Mouse (Mus musculus): Measurements from ENCODE around the gene Dock4. TPM values are rescaled to one million over a fixed set of nuclear protein-coding genes. Genes with fewer than 3 reads are reported as not detected.

The Dock4 gene
- total and polyA plus RNA-seq, 3 experiments, result 0.26 to 0.67 (median 0.38) TPM

DNA sequence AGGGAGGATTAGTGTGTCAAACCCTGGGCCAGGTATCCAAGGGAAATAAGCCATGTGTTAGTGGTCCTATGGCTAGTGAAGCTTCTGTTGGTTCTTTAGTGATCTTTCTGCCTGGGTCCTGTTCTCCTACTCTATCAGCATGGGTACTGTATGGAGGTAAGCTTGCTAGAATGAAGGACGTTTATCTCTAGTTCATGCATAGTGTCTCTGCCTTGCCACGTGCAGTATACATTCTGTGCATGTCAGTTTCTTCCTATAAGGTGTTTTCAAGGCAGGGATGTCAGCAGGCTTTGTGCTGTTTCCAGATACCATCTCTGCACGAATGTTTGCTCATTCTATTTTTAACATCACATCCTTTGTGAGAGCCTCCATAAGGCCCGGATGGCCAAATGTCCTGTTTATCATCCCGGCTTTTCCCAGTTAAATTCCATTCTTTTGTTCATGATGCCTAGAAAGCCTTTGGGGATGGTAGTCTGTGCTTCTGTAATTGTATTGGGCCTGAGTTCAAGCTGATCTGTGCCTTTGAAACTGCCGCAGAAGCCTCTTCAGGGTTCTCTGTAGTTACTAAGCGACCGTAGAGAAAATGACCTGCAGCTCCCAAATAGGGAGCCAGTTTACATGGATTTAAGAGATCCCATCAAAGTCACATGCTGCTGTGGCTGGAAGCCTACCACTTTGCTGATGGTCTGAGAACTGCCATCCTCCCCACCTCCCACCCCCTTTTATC lies 66.1 kb downstream of the Dock4 start:
- dilution Hi-C loops (cut with MboI; ENCODE audit: extremely low pct_ligation_motif_present, extremely low pct_unique_long_range_greater_than_20kb, low sequenced_read_pairs), result no loop called here
- TF ChIP-seq E2F4 (IDR thresholded peaks at IDR 0.05; ENCODE audit: insufficient replicate concordance, low read depth, low read length), result no peak
- TF ChIP-seq ELF1 (IDR thresholded peaks at IDR 0.05; ENCODE audit: low read depth, low read length), result no peak
- no peak for TF ChIP-seq USF1 (IDR thresholded peaks at IDR 0.05; ENCODE audit: low read depth, low read length)
- no peak for TF ChIP-seq KAT2A (IDR thresholded peaks at IDR 0.05; ENCODE audit: insufficient replicate concordance, low read length)
- TF ChIP-seq TCF12 (IDR thresholded peaks at IDR 0.05; ENCODE audit: low read depth, low read length), result no peak
- no peak for TF ChIP-seq MXI1 (IDR thresholded peaks at IDR 0.05; ENCODE audit: low read depth, low read length)
- TF ChIP-seq JUND (conservative IDR thresholded peaks at IDR 0.05; ENCODE audit: low read depth, low read length), result no peak
- no peak for TF ChIP-seq ZC3H11A (IDR thresholded peaks at IDR 0.05; ENCODE audit: low read depth, low read length)
- no peak for TF ChIP-seq CHD2 (IDR thresholded peaks at IDR 0.05; ENCODE audit: low read length)
- TF ChIP-seq EP300 (IDR thresholded peaks at IDR 0.05; ENCODE audit: low read length), result no peak
- no peak for TF ChIP-seq NRF1 (IDR thresholded peaks at IDR 0.05; ENCODE audit: low read depth, low read length)
- no peak for TF ChIP-seq ZKSCAN1 (IDR thresholded peaks at IDR 0.05; ENCODE audit: borderline replicate concordance, low read depth, low read length)
- no peak for TF ChIP-seq MAZ (IDR thresholded peaks at IDR 0.05; ENCODE audit: low read depth, low read length)
- no peak for TF ChIP-seq MAX (IDR thresholded peaks at IDR 0.05; ENCODE audit: low read length)
- no peak for TF ChIP-seq MEF2A (IDR thresholded peaks at IDR 0.05; ENCODE audit: borderline replicate concordance, low read depth, low read length)
- H3K9ac ChIP-seq (ENCODE audit: insufficient read depth, low read depth), result no peak overlapping the region
- H3K27ac ChIP-seq (ENCODE audit: insufficient read depth, low read depth), result no peak overlapping the region
- no peak overlapping the region for H3K4me2 ChIP-seq (ENCODE audit: insufficient read depth, low read depth, poor library complexity, severe bottlenecking)
- no peaks in the 10 kb centered on the region for H3K36me3 ChIP-seq (replicated peaks in 1 of 2; ENCODE audit: control insufficient read depth in 1 of 2, insufficient read depth in 1 of 2, low read length in 1 of 2)
- DNase-seq (ENCODE audit: extremely low read depth), result no peak
- no peaks in the 10 kb centered on the region for H3K9me3 ChIP-seq (replicated peaks; ENCODE audit: low read length)
- no peaks in the 10 kb centered on the region for H3K79me2 ChIP-seq (replicated peaks; ENCODE audit: control insufficient read depth, extremely low read depth, insufficient read depth, poor library complexity, severe bottlenecking)
- H3K4me1 ChIP-seq (ENCODE audit: control insufficient read depth in 1 of 2, insufficient read depth in 2 of 2), result no peaks in the 10 kb centered on the region
- no peak overlapping the region for H3K4me3 ChIP-seq (replicated peaks in 1 of 3; ENCODE audit: low read depth in 2 of 3, low read length in 2 of 3, poor library complexity in 1 of 3)
- in situ Hi-C loops (cut with MboI; ENCODE audit: low pct_ligation_motif_present, low pct_unique_long_range_greater_than_20kb, low sequenced_read_pairs), result no loop called here
- no peaks in the 10 kb centered on the region for H3K27me3 ChIP-seq (replicated peaks)

DNA sequence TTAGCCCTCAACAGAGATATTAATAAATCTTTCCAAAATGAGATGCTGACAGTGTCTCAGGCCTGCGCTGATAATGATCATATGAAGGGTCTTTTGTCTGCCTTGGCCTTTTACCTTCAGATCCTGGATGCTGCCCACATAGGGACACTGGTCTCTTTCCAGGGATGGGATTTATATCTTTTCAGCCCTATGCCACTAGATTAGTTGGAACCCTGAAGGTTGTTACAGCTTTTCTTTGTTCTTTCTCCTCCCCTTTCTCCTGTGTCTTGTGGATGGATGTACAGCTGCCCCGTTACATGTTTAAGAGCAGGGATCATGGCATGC lies 66.6 kb downstream of the Dock4 start:
- H3K4me1 ChIP-seq (ENCODE audit: control insufficient read depth in 1 of 2, insufficient read depth in 2 of 2), result no peaks in the 10 kb centered on the region
- dilution Hi-C loops (cut with MboI; ENCODE audit: extremely low pct_ligation_motif_present, extremely low pct_unique_long_range_greater_than_20kb, low sequenced_read_pairs) (no loop called here), in situ Hi-C loops (cut with MboI; ENCODE audit: low pct_ligation_motif_present, low pct_unique_long_range_greater_than_20kb, low sequenced_read_pairs) (no loop called here)

More for the DNA sequence above, 66.6 kb downstream of the Dock4 start:
- Histone ChIP-seq H3K9ac (ENCODE audit: insufficient read depth, low read depth) (no peak overlapping the region), H3K27me3 (replicated peaks) (no peaks in the 10 kb centered on the region), H3K9me3 (replicated peaks; ENCODE audit: low read length) (no peaks in the 10 kb centered on the region), H3K27ac (ENCODE audit: insufficient read depth, low read depth) (no peak overlapping the region), H3K79me2 (replicated peaks; ENCODE audit: control insufficient read depth, extremely low read depth, insufficient read depth, poor library complexity, severe bottlenecking) (no peaks in the 10 kb centered on the region), H3K36me3 (replicated peaks in 1 of 2; ENCODE audit: control insufficient read depth in 1 of 2, insufficient read depth in 1 of 2, low read length in 1 of 2) (no peaks in the 10 kb centered on the region), H3K4me2 (ENCODE audit: insufficient read depth, low read depth, poor library complexity, severe bottlenecking) (no peak overlapping the region), H3K4me3 (replicated peaks in 1 of 3; ENCODE audit: low read depth in 2 of 3, low read length in 2 of 3, poor library complexity in 1 of 3) (no peak overlapping the region)
- no peak for DNase-seq (ENCODE audit: extremely low read depth)
- TF ChIP-seq UBTF (IDR thresholded peaks at IDR 0.05; ENCODE audit: low read depth, low read length) (no peak), TBP (conservative IDR thresholded peaks at IDR 0.05; ENCODE audit: low read depth, low read length) (no peak), MEF2A (IDR thresholded peaks at IDR 0.05; ENCODE audit: borderline replicate concordance, low read depth, low read length) (no peak), IRF4 (IDR thresholded peaks at IDR 0.05; ENCODE audit: low read depth, low read length) (no peak), MXI1 (IDR thresholded peaks at IDR 0.05; ENCODE audit: low read depth, low read length) (no peak), JUND (conservative IDR thresholded peaks at IDR 0.05; ENCODE audit: low read depth, low read length) (no peak), NELFE (IDR thresholded peaks at IDR 0.05; ENCODE audit: low read depth, low read length) (no peak), BHLHE40 (IDR thresholded peaks at IDR 0.05; ENCODE audit: low read depth, low read length) (no peak), SMC3 (IDR thresholded peaks at IDR 0.05; ENCODE audit: low read depth, low read length) (no peak), CHD1 (IDR thresholded peaks at IDR 0.05; ENCODE audit: low read depth, low read length) (no peak), MYC (IDR thresholded peaks at IDR 0.05; ENCODE audit: low read depth, low read length) (no peak)

Data from CH12.LX (cell line).